Mouse (Mus musculus): Measurements from ENCODE around the gene Kpnb1.

Gene Kpnb1

GRCm38 (mm10) chr11:97145320-97145719 lies 42.4 kb downstream of the Kpnb1 start:
- in situ Hi-C loops (cut with MboI, MseI): loop anchor here (5.0 kb wide), 1 partner anchor 43 kb away; no protein-coding TSS in a partner anchor

GRCm38 (mm10) chr11:97143196-97143900 lies 44.3 kb downstream of the Kpnb1 start:
- in situ Hi-C loops (cut with MboI, MseI): no loop called here

- in situ Hi-C loops (cut with MboI, MseI): no loop called here
Measured at GRCm38 (mm10) chr11:97142159-97142608, 45.5 kb downstream of the Kpnb1 start.

- in situ Hi-C loops (cut with MboI, MseI): no loop called here
Measured at GRCm38 (mm10) chr11:97140811-97141210, 46.9 kb downstream of the Kpnb1 start.

GRCm38 (mm10) chr11:97139256-97139655 lies 48.4 kb downstream of the Kpnb1 start:
- in situ Hi-C loops (cut with MboI, MseI): no loop called here

GRCm38 (mm10) chr11:97138554-97139226 lies 49.0 kb downstream of the Kpnb1 start:
- in situ Hi-C loops (cut with MboI, MseI): no loop called here

GRCm38 (mm10) chr11:97133270-97133669 lies 54.4 kb downstream of the Kpnb1 start:
- in situ Hi-C loops (cut with MboI, MseI): no loop called here

GRCm38 (mm10) chr11:97132185-97132584 lies 55.5 kb downstream of the Kpnb1 start:
- in situ Hi-C loops (cut with MboI, MseI): no loop called here

- in situ Hi-C loops (cut with MboI, MseI): no loop called here
Measured at GRCm38 (mm10) chr11:97131683-97132082, 56.0 kb downstream of the Kpnb1 start.

GRCm38 (mm10) chr11:97130318-97130717 lies 57.4 kb downstream of the Kpnb1 start:
- in situ Hi-C loops (cut with MboI, MseI): no loop called here

GRCm38 (mm10) chr11:97128956-97129355 lies 58.7 kb downstream of the Kpnb1 start:
- in situ Hi-C loops (cut with MboI, MseI): loop anchor here (10.0 kb wide), 1 partner anchor 536 kb away; the partner anchor contains the start of gene Mllt6

GRCm38 (mm10) chr11:97127470-97128223 lies 60.0 kb downstream of the Kpnb1 start:
- in situ Hi-C loops (cut with MboI, MseI): loop anchor here (10.0 kb wide), 1 partner anchor 537 kb away; the partner anchor contains the start of gene Mllt6

- in situ Hi-C loops (cut with MboI, MseI): loop anchor here (10.0 kb wide), 1 partner anchor 538 kb away; the partner anchor contains the start of gene Mllt6
Measured at GRCm38 (mm10) chr11:97126645-97127468, 60.8 kb downstream of the Kpnb1 start.

GRCm38 (mm10) chr11:97124266-97125036 lies 63.2 kb downstream of the Kpnb1 start:
- in situ Hi-C loops (cut with MboI, MseI): loop anchor here (10.0 kb wide), 1 partner anchor 540 kb away; the partner anchor contains the start of gene Mllt6

- in situ Hi-C loops (cut with MboI, MseI): loop anchor here (10.0 kb wide), 1 partner anchor 541 kb away; the partner anchor contains the start of gene Mllt6
Measured at GRCm38 (mm10) chr11:97123282-97123890, 64.3 kb downstream of the Kpnb1 start.

GRCm38 (mm10) chr11:97120641-97121040 lies 67.0 kb downstream of the Kpnb1 start:
- in situ Hi-C loops (cut with MboI, MseI): loop anchor here (10.0 kb wide), 1 partner anchor 544 kb away; the partner anchor contains the start of gene Mllt6

- in situ Hi-C loops (cut with MboI, MseI): loop anchor here (10.0 kb wide), 1 partner anchor 545 kb away; the partner anchor contains the start of gene Mllt6
Measured at GRCm38 (mm10) chr11:97120221-97120620, 67.5 kb downstream of the Kpnb1 start.

GRCm38 (mm10) chr11:97115797-97116196 lies 71.9 kb downstream of the Kpnb1 start:
- in situ Hi-C loops (cut with MboI, MseI): no loop called here
